Mouse (Mus musculus) embryonic facial prominence, embryonic 14.5 days (tissue): ENCODE measurements around the gene Rps17. TPM values are rescaled to one million over a fixed set of nuclear protein-coding genes. Genes with fewer than 3 reads are reported as not detected.

ENCODE experiments used
- ATAC-seq: fragments of 200-750 bp; cut with Nextera tagmentation; 2 replicates; pipeline ENCODE4 v1.8.0; 2017; ENCODE audit warnings: low read depth, moderate number of reproducible peaks, moderate TSS enrichment
- DNase-seq: peaks from one replicate; pipeline ENCODE4 v3.0.0-alpha.2; 2015; ENCODE audit warnings: low spot score
- H3K27ac ChIP-seq: fragments of 300-500 bp; sonication (generic); replicated peaks from 2 replicates; pipeline ENCODE4 v1.5.1; 2014; ENCODE audit warnings: low read depth, mild to moderate bottlenecking, low read length, moderate library complexity
- H3K27me3 ChIP-seq: fragments of 300-500 bp; sonication (generic); replicated peaks from 2 replicates; pipeline ENCODE4 v1.6.1; 2014; ENCODE audit warnings: low read length; ENCODE audit not compliant: control insufficient read depth, insufficient read depth
- H3K36me3 ChIP-seq: fragments of 300-500 bp; sonication (generic); 2 replicates; pipeline ENCODE4 v1.6.1; 2014; ENCODE audit warnings: low read length, mixed read lengths; ENCODE audit not compliant: control insufficient read depth, insufficient read depth
- H3K4me1 ChIP-seq: fragments of 300-500 bp; sonication (generic); 2 replicates; pipeline ENCODE4 v1.6.1; 2014; ENCODE audit warnings: antibody characterized with exemption, low read length; ENCODE audit not compliant: control insufficient read depth, insufficient read depth
- H3K4me2 ChIP-seq: fragments of 300-500 bp; sonication (generic); 2 replicates; pipeline ENCODE4 v1.6.1; 2014; ENCODE audit warnings: low read depth, mild to moderate bottlenecking, low read length, moderate library complexity, mixed read lengths
- H3K4me3 ChIP-seq: fragments of 300-500 bp; sonication (generic); 2 replicates; pipeline ENCODE4 v1.5.1; 2014; ENCODE audit warnings: low read depth, mild to moderate bottlenecking, low read length
- H3K9ac ChIP-seq: fragments of 300-500 bp; sonication (generic); 2 replicates; pipeline ENCODE4 v1.6.1; 2014; ENCODE audit warnings: low read depth, mild to moderate bottlenecking, low read length, moderate library complexity, mixed read lengths
- H3K9me3 ChIP-seq: fragments of 300-500 bp; sonication (generic); 2 replicates; pipeline ENCODE4 v1.6.1; 2016; ENCODE audit warnings: low read length; ENCODE audit not compliant: control insufficient read depth
- WGBS: fragments of 180-500 bp; shearing (Covaris S2); extraction: QIAGEN DNeasy Blood & Tissue Kit; methylation state at CpG from one replicate; pipeline ENCODE4 v1.1.7; 2014; 5-methylcytosine and 5-hydroxymethylcytosine counted together
- polyA plus RNA-seq: library from polyadenylated mRNA; unstranded; fragments of >200 nt; fragmentation: Nextera tagmentation; extraction: Ambion mirVana; gene quantifications from 2 replicates; pipeline ENCODE4 v1.2.1, GENCODE M21; 2014

Rps17 gene
- polyA plus RNA-seq, 1 experiment from 2014 or later: 1,410 TPM

DNA sequence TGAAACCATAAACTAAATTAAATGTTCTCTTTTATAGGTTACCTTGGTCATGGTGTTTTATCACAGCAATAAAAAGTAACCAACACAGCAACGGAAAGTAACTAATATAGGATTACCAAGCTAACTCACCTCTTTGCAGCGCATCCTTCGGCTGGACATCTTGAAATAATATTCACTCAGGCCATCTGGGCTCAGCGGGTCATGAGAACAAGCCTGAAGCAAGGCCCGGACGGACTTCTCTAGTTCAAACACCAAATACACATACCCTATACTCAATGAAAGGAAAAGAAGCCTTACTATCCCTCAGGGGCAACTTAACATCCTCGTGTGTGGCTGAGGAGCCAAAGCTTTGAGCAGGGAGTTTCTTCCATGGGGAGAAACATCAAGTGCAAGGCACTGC is 10.7 kb upstream of the Rps17 start:
- no peak for DNase-seq
- H3K4me2 ChIP-seq: no peak overlapping the region
- WGBS: 64% methylated on average over 7 of the region's 7 CpGs
- no peak overlapping the region for H3K9ac ChIP-seq
- no peaks in the 10 kb centered on the region for H3K27me3 ChIP-seq
- no peak overlapping the region for H3K4me3 ChIP-seq
- H3K4me1 ChIP-seq: no peaks in the 10 kb centered on the region
- H3K36me3 ChIP-seq: no peaks in the 10 kb centered on the region
- no peak for ATAC-seq
- no peak overlapping the region for H3K27ac ChIP-seq
- no peaks in the 10 kb centered on the region for H3K9me3 ChIP-seq

DNA sequence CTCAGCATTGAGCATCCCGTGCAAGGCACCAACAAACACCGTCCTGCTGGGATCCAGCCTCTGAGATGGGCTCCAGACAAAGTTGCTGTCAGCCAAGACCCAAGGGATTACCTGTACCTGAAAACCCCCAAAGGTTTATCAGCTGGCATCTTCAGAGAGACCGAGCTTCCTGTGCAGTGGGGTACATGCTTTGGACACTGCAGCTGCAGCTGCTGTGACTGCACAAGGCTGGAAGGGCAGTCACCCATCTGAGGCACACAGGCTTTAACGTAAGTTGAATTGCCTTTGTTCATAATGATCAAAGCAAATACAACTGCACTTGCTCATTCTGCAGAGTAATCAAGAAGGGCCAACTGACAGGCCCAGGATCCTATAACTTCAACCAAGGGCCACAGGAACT is 6.8 kb upstream of the Rps17 start:
- 66% methylated on average over 4 of the region's 4 CpGs for WGBS
- no peak overlapping the region for H3K27ac ChIP-seq
- ATAC-seq (no peak), DNase-seq (no peak)
- H3K36me3 ChIP-seq: no peaks in the 10 kb centered on the region
- H3K9ac ChIP-seq: no peak overlapping the region
- no peaks in the 10 kb centered on the region for H3K4me1 ChIP-seq
- no peak overlapping the region for H3K4me2 ChIP-seq
- no peak overlapping the region for H3K4me3 ChIP-seq
- H3K9me3 ChIP-seq: no peaks in the 10 kb centered on the region
- H3K27me3 ChIP-seq: no peaks in the 10 kb centered on the region

DNA sequence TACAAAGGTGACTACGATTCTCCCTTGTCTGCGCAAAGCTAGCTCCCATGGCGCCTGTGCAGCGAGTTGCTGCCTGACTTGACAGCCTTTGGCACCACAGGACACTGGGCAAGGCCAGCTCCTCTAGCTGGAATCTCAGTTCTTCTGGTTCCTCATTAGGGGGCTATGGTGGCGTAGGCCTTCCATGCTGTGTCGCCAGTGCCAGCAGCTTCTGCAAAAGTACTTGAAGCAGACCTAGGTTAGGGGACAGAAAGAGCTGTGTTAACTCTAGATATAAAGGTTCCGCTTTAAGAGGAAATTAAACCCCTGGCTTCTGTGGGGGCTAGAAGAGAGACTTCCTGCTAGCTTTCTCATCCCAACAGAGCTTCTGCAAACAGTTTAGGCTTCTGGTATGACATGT is 3.2 kb upstream of the Rps17 start:
- Histone ChIP-seq H3K27me3 (no peaks in the 10 kb centered on the region), H3K9me3 (no peaks in the 10 kb centered on the region), H3K4me1 (peaks cover 7% of the 10 kb centered on the region; the same call in 1 of the 2 replicates), H3K4me2 (no peak overlapping the region), H3K4me3 (no peak overlapping the region), H3K9ac (no peak overlapping the region), H3K27ac (no peak overlapping the region), H3K36me3 (peaks cover 10% of the 10 kb centered on the region)
- DNase-seq (no peak), ATAC-seq (no peak)
- 63% methylated on average over 7 of the region's 7 CpGs for WGBS

DNA sequence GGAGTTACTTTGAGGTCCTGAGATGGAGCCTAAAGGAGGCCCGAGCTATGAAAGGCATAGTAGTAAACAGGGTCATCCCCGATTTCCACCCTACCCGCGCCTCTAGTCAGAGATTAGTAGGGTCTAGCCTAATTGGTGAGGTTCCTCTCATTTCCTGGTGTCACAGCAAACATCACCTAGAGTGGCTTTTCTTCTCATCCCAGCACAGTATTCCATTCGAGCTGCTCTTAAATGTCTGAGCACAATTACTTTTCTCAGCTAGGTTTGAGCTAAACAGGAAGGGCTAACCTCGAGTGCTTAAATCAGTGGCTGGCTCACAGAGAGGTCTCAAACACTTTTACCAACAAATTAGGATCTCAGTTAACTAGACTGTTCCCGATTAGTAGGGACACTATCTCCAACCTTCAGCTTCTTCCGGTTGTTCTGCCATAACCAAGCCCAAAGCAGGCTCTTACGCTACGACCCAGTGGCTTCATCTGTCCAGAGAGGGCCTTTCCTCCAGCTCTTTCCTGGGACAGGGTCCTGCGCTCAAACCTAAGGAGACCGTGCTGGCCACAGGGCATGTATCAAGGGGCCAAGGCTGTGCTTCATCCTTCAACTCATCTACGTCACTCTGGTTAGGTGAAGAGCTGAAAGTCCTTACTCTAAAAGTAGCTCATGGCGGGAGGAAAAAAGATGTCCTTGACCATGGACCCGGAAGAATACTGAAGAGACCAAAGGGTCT is 555 bp upstream of the Rps17 start:
- no peak; the same call in 1 of the 2 replicates for ATAC-seq
- no peaks in the 10 kb centered on the region for H3K9me3 ChIP-seq
- peak overlapping the region; percentile 97 for H3K4me3 ChIP-seq
- 0 out of 2 replicates have a peak overlapping the region, but pooled peaks have one; percentile 53 for H3K27ac ChIP-seq
- H3K4me1 ChIP-seq: peaks cover 10% of the 10 kb centered on the region; the same call in 1 of the 2 replicates
- H3K9ac ChIP-seq: peak overlapping the region; percentile 70
- peak overlapping the region; percentile 56 for H3K4me2 ChIP-seq
- H3K36me3 ChIP-seq: peaks cover 36% of the 10 kb centered on the region
- DNase-seq: no peak
- 61% methylated on average over 15 of the region's 15 CpGs for WGBS
- no peaks in the 10 kb centered on the region for H3K27me3 ChIP-seq

DNA sequence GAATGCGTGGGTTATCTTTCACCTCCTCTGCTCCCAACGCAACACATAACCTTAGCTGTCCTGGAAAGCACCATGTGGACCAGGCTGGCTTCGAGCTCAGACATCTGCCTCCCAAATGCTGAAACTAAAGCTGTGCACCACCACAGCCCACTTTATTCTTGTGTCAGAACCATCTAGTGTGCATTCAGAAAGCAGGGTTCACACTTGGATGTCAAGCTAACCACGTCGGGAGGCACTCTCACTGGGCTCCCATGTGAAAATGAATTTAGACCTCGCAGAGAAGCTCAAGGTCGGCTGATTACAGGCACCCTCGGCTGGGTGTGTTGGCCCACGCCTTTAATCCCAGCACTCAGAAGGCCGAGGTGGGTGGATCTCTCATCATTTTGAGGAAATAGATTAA is 1.2 kb downstream of the Rps17 start:
- peak overlapping the region; percentile 97 for H3K4me3 ChIP-seq
- DNase-seq (no peak), ATAC-seq (no peak)
- WGBS: 6% methylated on average over 10 of the region's 10 CpGs
- peaks cover 52% of the 10 kb centered on the region for H3K36me3 ChIP-seq
- peak overlapping the region; percentile 99 for H3K9ac ChIP-seq
- peak overlapping the region; percentile 82 for H3K27ac ChIP-seq
- no peaks in the 10 kb centered on the region for H3K9me3 ChIP-seq
- peak overlapping the region; percentile 95 for H3K4me2 ChIP-seq
- no peaks in the 10 kb centered on the region for H3K27me3 ChIP-seq
- H3K4me1 ChIP-seq: peaks cover 10% of the 10 kb centered on the region; the same call in 1 of the 2 replicates

DNA sequence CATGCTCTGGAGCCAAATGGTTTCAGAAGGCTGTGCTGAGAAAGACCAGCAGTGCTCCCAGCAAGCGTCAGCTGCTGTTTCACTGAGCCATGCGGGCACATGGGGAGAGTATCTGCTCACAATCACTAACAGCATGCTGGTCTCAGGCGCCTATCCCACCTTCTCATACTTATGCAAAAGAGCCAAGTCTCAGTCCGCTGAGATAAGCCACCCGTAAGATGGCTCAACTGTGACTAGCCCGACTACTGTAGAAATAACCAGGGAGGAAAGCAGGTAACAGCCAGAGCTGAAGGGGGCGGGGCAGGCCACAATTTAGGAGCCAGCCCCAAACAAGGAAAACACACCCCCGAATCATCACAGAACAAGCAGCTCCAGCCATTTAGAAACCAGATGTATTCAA is 1.7 kb downstream of the Rps17 start:
- WGBS: 29% methylated on average over 8 of the region's 8 CpGs
- Histone ChIP-seq H3K4me3 (peak overlapping the region; percentile 97), H3K9ac (peak overlapping the region; percentile 99), H3K9me3 (no peaks in the 10 kb centered on the region), H3K27ac (no peak overlapping the region), H3K4me1 (peaks cover 10% of the 10 kb centered on the region; the same call in 1 of the 2 replicates), H3K27me3 (no peaks in the 10 kb centered on the region), H3K36me3 (peaks cover 56% of the 10 kb centered on the region), H3K4me2 (peak overlapping the region; percentile 95)
- ATAC-seq: no peak
- no peak for DNase-seq

DNA sequence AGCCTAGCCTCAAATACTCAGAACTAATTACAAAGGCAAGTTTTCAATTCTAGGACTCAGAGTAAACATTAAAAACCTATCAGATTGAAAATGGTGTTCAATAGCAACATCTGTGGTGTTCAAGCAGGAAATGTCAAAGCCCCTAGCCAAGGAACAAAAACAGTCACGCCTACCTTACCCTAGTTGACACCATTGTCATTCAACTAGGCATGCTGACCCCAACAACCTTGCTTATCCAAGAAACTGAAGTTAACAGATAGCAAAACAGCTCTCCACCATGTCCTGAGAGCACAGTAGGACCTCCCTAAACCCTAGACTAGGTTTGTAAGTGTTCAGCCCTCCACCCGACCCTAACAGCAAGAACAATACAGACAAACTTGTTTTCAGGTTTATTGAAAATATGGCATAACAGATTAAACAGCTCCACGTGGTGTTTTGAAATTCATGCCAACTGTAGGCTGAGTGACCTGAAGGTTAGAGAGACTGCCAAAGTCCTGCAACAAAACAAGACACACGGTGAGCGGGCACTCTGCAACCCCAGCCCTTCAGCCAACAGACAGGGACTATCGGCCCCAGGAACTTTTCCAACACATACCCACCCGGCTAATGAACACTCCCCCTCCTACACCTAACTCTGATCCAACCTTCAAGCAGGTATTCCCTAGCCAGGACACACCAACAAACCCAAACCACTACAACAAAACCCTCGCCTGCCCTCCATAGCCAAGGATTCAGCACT is 2.5 kb downstream of the Rps17 start:
- DNase-seq: no peak
- no peak for ATAC-seq
- Histone ChIP-seq H3K4me1 (peaks cover 10% of the 10 kb centered on the region; the same call in 1 of the 2 replicates), H3K9me3 (no peaks in the 10 kb centered on the region), H3K4me3 (peak overlapping the region; percentile 97), H3K27ac (no peak overlapping the region), H3K9ac (peak overlapping the region; percentile 99), H3K4me2 (peak overlapping the region; percentile 95), H3K27me3 (no peaks in the 10 kb centered on the region), H3K36me3 (peaks cover 63% of the 10 kb centered on the region)
- WGBS: 60% methylated on average over 8 of the region's 8 CpGs

DNA sequence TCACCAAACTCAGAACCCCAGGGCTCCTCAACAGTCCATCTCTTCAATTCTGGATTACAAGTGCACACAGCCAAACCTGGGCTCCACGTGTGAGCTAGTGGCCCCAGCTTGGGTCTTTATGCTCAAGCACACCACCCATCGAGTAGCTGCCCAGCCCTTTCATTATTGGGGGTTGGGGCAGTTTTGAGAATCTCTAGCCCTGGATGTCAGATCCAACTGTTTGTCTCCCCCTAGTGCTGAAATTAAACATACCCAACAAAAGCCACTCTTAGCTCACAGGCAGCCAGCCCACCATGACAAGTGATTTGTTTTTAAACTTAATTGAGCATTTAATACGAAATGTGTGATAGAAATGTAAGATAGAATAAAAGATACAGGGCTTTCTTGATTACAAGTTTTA is 3.5 kb downstream of the Rps17 start:
- H3K9ac ChIP-seq: no peak overlapping the region
- no peak overlapping the region for H3K27ac ChIP-seq
- no peak overlapping the region for H3K4me3 ChIP-seq
- 55% methylated on average over 3 of the region's 3 CpGs for WGBS
- no peaks in the 10 kb centered on the region for H3K27me3 ChIP-seq
- H3K36me3 ChIP-seq: peaks cover 63% of the 10 kb centered on the region
- no peaks in the 10 kb centered on the region for H3K9me3 ChIP-seq
- ATAC-seq (no peak), DNase-seq (no peak)
- H3K4me2 ChIP-seq: no peak overlapping the region
- peaks cover 10% of the 10 kb centered on the region; the same call in 1 of the 2 replicates for H3K4me1 ChIP-seq
